Mouse (Mus musculus): Measurements from ENCODE around the gene Gm9048.
"Not testable (repeated sequence)": the region's sequence is repeated elsewhere in the genome, so short reads cannot be mapped to it uniquely, and the experiment has no call there.

Gene Gm9048

GRCm38 (mm10) chr10:118348579-118348978 lies at the start of gene Gm9048:
Gene Gm9048 (minus strand): TSS chr10:118348679.
- in situ Hi-C loops (cut with MseI, MboI): not testable (repeated sequence)

GRCm38 (mm10) chr10:118370443-118370842 lies 22.0 kb upstream of the Gm9048 start:
- in situ Hi-C loops (cut with MseI, MboI): no loop called here

- in situ Hi-C loops (cut with MseI, MboI): no loop called here
These were observed 21.0 kb upstream of the Gm9048 start for GRCm38 (mm10) chr10:118369518-118369917.

- in situ Hi-C loops (cut with MseI, MboI): not testable (repeated sequence)
These were observed 5.5 kb upstream of the Gm9048 start, which contains the start of gene Gm9049 for GRCm38 (mm10) chr10:118354005-118354404. Gene Gm9049 (minus strand): TSS chr10:118354105.

- in situ Hi-C loops (cut with MseI, MboI): not testable (repeated sequence)
These were observed 5.3 kb downstream of the Gm9048 start, which contains the start of gene Gm9046 for GRCm38 (mm10) chr10:118343155-118343554. Gene Gm9046 (minus strand): TSS chr10:118343255.

GRCm38 (mm10) chr10:118337731-118338130 lies 10.7 kb downstream of the Gm9048 start, which contains the start of gene Gm9045:
Gene Gm9045 (minus strand): TSS chr10:118337831.
- in situ Hi-C loops (cut with MseI, MboI): not testable (repeated sequence)

GRCm38 (mm10) chr10:118332308-118332707 lies 16.2 kb downstream of the Gm9048 start, which contains the start of gene Gm9044:
Gene Gm9044 (minus strand): TSS chr10:118332408.
- in situ Hi-C loops (cut with MseI, MboI): not testable (repeated sequence)

GRCm38 (mm10) chr10:118326869-118327268 lies 21.6 kb downstream of the Gm9048 start, which contains the start of gene Gm9040:
Gene Gm9040 (minus strand): TSS chr10:118326969.
- in situ Hi-C loops (cut with MseI, MboI): not testable (repeated sequence)

- in situ Hi-C loops (cut with MseI, MboI): no loop called here
These were observed 29.5 kb downstream of the Gm9048 start for GRCm38 (mm10) chr10:118319024-118319423.

GRCm38 (mm10) chr10:118302133-118302532 lies 46.3 kb downstream of the Gm9048 start:
- in situ Hi-C loops (cut with MseI, MboI): not testable (repeated sequence)

Measured in mouse trophoblast stem cell (cell line).